Mouse (Mus musculus) cerebellum, adult 2 months (tissue): ENCODE data around the gene C5ar1. TPM values are rescaled to one million over a fixed set of nuclear protein-coding genes. Genes with fewer than 3 reads are reported as not detected.
"Not testable (repeated sequence)": the region's sequence is repeated elsewhere in the genome, so short reads cannot be mapped to it uniquely, and the experiment has no call there.

Experiments used
- DNase-seq, 2 experiments: peaks; one replicate each; pipeline ENCODE4 v3.0.0; 2021
- H3K27ac ChIP-seq: fragments of 200-500 bp; 2 replicates; pipeline ENCODE4 v1.5.1; 2012; ENCODE audit warnings: low read length, control low read depth, inconsistent platforms; ENCODE audit not compliant: insufficient read depth
- H3K27me3 ChIP-seq: fragments of 200-500 bp; 2 replicates; pipeline ENCODE4 v1.6.1; 2012; ENCODE audit warnings: inconsistent platforms, mild to moderate bottlenecking, low read length, moderate library complexity; ENCODE audit not compliant: control insufficient read depth, insufficient read depth
- H3K4me1 ChIP-seq: fragments of 200-500 bp; 2 replicates; pipeline ENCODE4 v1.6.1; 2011; ENCODE audit warnings: low read length; ENCODE audit not compliant: control insufficient read depth, insufficient read depth
- H3K4me3 ChIP-seq: fragments of 200-500 bp; replicated peaks from 2 replicates; pipeline ENCODE3; 2011; ENCODE audit warnings: mild to moderate bottlenecking, low read depth, low read length, control low read depth; ENCODE audit not compliant: insufficient read depth
- CTCF ChIP-seq: fragments of 200-500 bp; IDR thresholded peaks from 2 replicates; pipeline ENCODE4 v1.5.1; 2011; ENCODE audit warnings: low read depth, mild to moderate bottlenecking, control low read depth, low read length, moderate library complexity, borderline replicate concordance; ENCODE audit not compliant: insufficient read depth
- POLR2A ChIP-seq: fragments of 200-500 bp; IDR thresholded peaks from 2 replicates; pipeline ENCODE4 v1.6.1; 2011; ENCODE audit warnings: low read length, control low read depth, borderline replicate concordance; ENCODE audit not compliant: insufficient read depth
- WGBS: fragments of 180-500 bp; shearing (Covaris S2); methylation state at CpG from one replicate; pipeline ENCODE4 v1.1.7; 2018; 5-methylcytosine and 5-hydroxymethylcytosine counted together
- polyA plus RNA-seq: library from polyadenylated mRNA; depleted of rRNA; stranded (reverse); fragments of >200 nt; gene quantifications from 2 replicates; pipeline ENCODE4 v1.2.3, GENCODE M21; 2012; rRNA removed

Gene C5ar1
- 0.75 and 0.95 TPM in 2 replicates for polyA plus RNA-seq

- WGBS: 85% methylated on average over 5 of the region's 5 CpGs
- Histone ChIP-seq H3K27ac (no peak within 1 kb of the TSS), H3K4me1 (no peaks in the 10 kb centered on the region), H3K4me3 (no peak within 1 kb of the TSS), H3K27me3 (no peaks in the 10 kb centered on the region)
- no peak for DNase-seq
- TF ChIP-seq POLR2A (no peak), CTCF (no peak)
These were observed at the start of gene C5ar1 for GRCm38 (mm10) chr7:16259110-16259590. TSS of gene C5ar1 (minus strand) at chr7:16259540.

- Histone ChIP-seq H3K27me3 (no peaks in the 10 kb centered on the region), H3K27ac (peak overlapping the region; percentile 66), H3K4me1 (peaks cover 11% of the 10 kb centered on the region), H3K4me3 (peak overlapping the region; percentile 91)
- WGBS: 29% methylated on average over 16 of the region's 16 CpGs
- no peak for DNase-seq
- TF ChIP-seq CTCF (no peak), POLR2A (no peak)
These were observed 49.4 kb upstream of the C5ar1 start for GRCm38 (mm10) chr7:16308555-16309317.

- DNase-seq, H3K27me3 ChIP-seq, H3K4me1 ChIP-seq: not testable (repeated sequence)
- Histone ChIP-seq H3K27ac (peak within 1 kb of the TSS; percentile 66), H3K4me3 (peak within 1 kb of the TSS; percentile 91)
- 75% methylated on average over 1 of the region's 1 CpGs for WGBS
These were observed 48.8 kb upstream of the C5ar1 start, which contains the start of gene Bbc3 for GRCm38 (mm10) chr7:16308093-16308492. TSS of gene Bbc3 (plus strand) at chr7:16308393.

GRCm38 (mm10) chr7:16307141-16307540 is 47.8 kb upstream of the C5ar1 start:
- not testable (repeated sequence) for H3K27ac ChIP-seq, H3K4me1 ChIP-seq, H3K27me3 ChIP-seq, DNase-seq, H3K4me3 ChIP-seq
- 79% methylated on average over 6 of the region's 6 CpGs for WGBS

- under 1% methylated on average over 52 of the region's 52 CpGs for WGBS
- Histone ChIP-seq H3K4me1 (peaks cover 18% of the 10 kb centered on the region), H3K27me3 (no peaks in the 10 kb centered on the region), H3K27ac (peak overlapping the region; percentile 91), H3K4me3 (peak overlapping the region; percentile 88)
- DNase-seq: peak; percentile 95 to 98
- peak; percentile 80; the same call in 1 of the 2 replicates for TF ChIP-seq POLR2A
- no peak for TF ChIP-seq CTCF
These were observed 40.2 kb upstream of the C5ar1 start for GRCm38 (mm10) chr7:16299419-16300035.

- peak overlapping the region; percentile 88 for H3K4me3 ChIP-seq
- TF ChIP-seq POLR2A (no peak), CTCF (no peak)
- DNase-seq: no peak
- peak overlapping the region; percentile 91 for H3K27ac ChIP-seq
- no peaks in the 10 kb centered on the region for H3K27me3 ChIP-seq
- peaks cover 18% of the 10 kb centered on the region for H3K4me1 ChIP-seq
- WGBS: 77% methylated on average over 5 of the region's 5 CpGs
These were observed 39.6 kb upstream of the C5ar1 start for GRCm38 (mm10) chr7:16298927-16299326.

GRCm38 (mm10) chr7:16297616-16298015 is 38.3 kb upstream of the C5ar1 start:
- H3K4me3 ChIP-seq: no peak overlapping the region
- DNase-seq: no peak
- TF ChIP-seq POLR2A: no peak
- TF ChIP-seq CTCF: no peak
- no peaks in the 10 kb centered on the region for H3K27me3 ChIP-seq
- H3K4me1 ChIP-seq: peaks cover 18% of the 10 kb centered on the region
- WGBS: 70% methylated on average over 2 of the region's 2 CpGs
- 0 out of 2 replicates have a peak overlapping the region, but pooled peaks have one; percentile 16 for H3K27ac ChIP-seq
